Mouse (Mus musculus) thymus, postnatal 10 days (tissue): ENCODE results near the gene Rfxap.
A peak's percentile ranks its signal among the peaks of the same experiment; 100 is the strongest.

ENCODE experiments used
- DNase-seq, 2 experiments: peaks; one replicate each; pipeline ENCODE4 v3.0.0; 2021; ENCODE audit warnings: low spot score in 2 of 2

The Rfxap gene

GRCm38 (mm10) chr3:54807666-54808217, at the start of gene Rfxap:
Gene Rfxap (minus strand): TSS chr3:54807791.
- DNase-seq, result peak; percentile 88 to 96

GRCm38 (mm10) chr3:54835421-54835820, 27.8 kb upstream of the Rfxap start:
- DNase-seq, result no peak

- no peak for DNase-seq
Observed at GRCm38 (mm10) chr3:54832491-54832890, 24.9 kb upstream of the Rfxap start.

GRCm38 (mm10) chr3:54822526-54822925, 14.9 kb upstream of the Rfxap start:
- no peak for DNase-seq

GRCm38 (mm10) chr3:54815292-54815691, 7.7 kb upstream of the Rfxap start:
- DNase-seq, result peak; percentile 27 to 49

- no peak for DNase-seq
Observed at GRCm38 (mm10) chr3:54814622-54815021, 7.0 kb upstream of the Rfxap start.

GRCm38 (mm10) chr3:54813418-54813988, 5.9 kb upstream of the Rfxap start:
- DNase-seq, result no peak

GRCm38 (mm10) chr3:54811616-54812015, 4.0 kb upstream of the Rfxap start:
- DNase-seq, result no peak

- DNase-seq, result no peak
Observed at GRCm38 (mm10) chr3:54809111-54809510, 1.5 kb upstream of the Rfxap start.

GRCm38 (mm10) chr3:54807061-54807661, 430 bp downstream of the Rfxap start:
- DNase-seq, result peak; percentile 26 to 45

GRCm38 (mm10) chr3:54803713-54804112, 3.9 kb downstream of the Rfxap start:
- no peak for DNase-seq

GRCm38 (mm10) chr3:54797211-54797610, 10.4 kb downstream of the Rfxap start:
- DNase-seq, result peak; percentile 15 to 41

GRCm38 (mm10) chr3:54795806-54796205, 11.8 kb downstream of the Rfxap start:
- DNase-seq, result no peak

GRCm38 (mm10) chr3:54795379-54795778, 12.2 kb downstream of the Rfxap start:
- no peak for DNase-seq

- no peak for DNase-seq
Observed at GRCm38 (mm10) chr3:54793762-54794161, 13.8 kb downstream of the Rfxap start.

- no peak for DNase-seq
Observed at GRCm38 (mm10) chr3:54791822-54792677, 15.5 kb downstream of the Rfxap start.

GRCm38 (mm10) chr3:54790601-54791000, 17.0 kb downstream of the Rfxap start:
- no peak for DNase-seq

GRCm38 (mm10) chr3:54775989-54776631, 31.5 kb downstream of the Rfxap start:
- DNase-seq, result no peak

- DNase-seq, result no peak
Observed at GRCm38 (mm10) chr3:54773613-54774012, 34.0 kb downstream of the Rfxap start.

- DNase-seq, result no peak
Observed at GRCm38 (mm10) chr3:54769349-54770275, 38.0 kb downstream of the Rfxap start.

- DNase-seq, result no peak
Observed at GRCm38 (mm10) chr3:54768592-54768991, 39.0 kb downstream of the Rfxap start.
